In genomic region chr6:66943367-66944189, GRCm38 (mm10) we compare ENCODE assay signal across 14 mouse cellular contexts. TPM values are rescaled to one million over a fixed set of nuclear protein-coding genes. Genes with fewer than 3 reads are reported as not detected.
DNase-seq lines count a peak whose midpoint lies in the region; ATAC-seq and TF ChIP-seq lines count a peak whose summit lies in the region.
"Had no signal": no experiment of that assay in that cellular context is flagged by ENCODE, and none has a peak within 500 bp of the region (broad histone marks: within the 10 kb centered on the region; RNA-seq: fewer than 3 reads in every experiment).

No protein-coding gene starts in this region.

- H3K27me3 ChIP-seq in kidney, adult 2 months (replicated peaks; ENCODE audit: control insufficient read depth, insufficient read depth, low read length), result no peaks in the 10 kb centered on the region; the same call in 1 of the 2 replicates
- H3K27me3 ChIP-seq in embryonic facial prominence, embryonic 10.5 days (replicated peaks; ENCODE audit: low read depth, poor library complexity, severe bottlenecking), result no peaks in the 10 kb centered on the region
- H3K27me3 ChIP-seq in intestine, embryonic 16.5 days (replicated peaks; ENCODE audit: control insufficient read depth, insufficient read depth, low read length), result no peaks in the 10 kb centered on the region
- H3K27me3 ChIP-seq: embryonic facial prominence, embryonic 12.5 days; liver, embryonic 12.5 days had no signal

- no peaks in the 10 kb centered on the region for H3K36me3 ChIP-seq in kidney, adult 2 months (ENCODE audit: control insufficient read depth, insufficient read depth, low read length)
- H3K36me3 ChIP-seq in ES-E14 (ENCODE audit: control insufficient read depth, insufficient read depth, low read length, poor library complexity, severe bottlenecking), result no peaks in the 10 kb centered on the region
- no peaks in the 10 kb centered on the region for H3K36me3 ChIP-seq in embryonic facial prominence, embryonic 10.5 days (replicated peaks)
- no peaks in the 10 kb centered on the region for H3K36me3 ChIP-seq in intestine, embryonic 16.5 days (ENCODE audit: control insufficient read depth, insufficient read depth, low read length)
- H3K36me3 ChIP-seq: embryonic facial prominence, embryonic 12.5 days; liver, embryonic 12.5 days had no signal

- H3K9me3 ChIP-seq in ES-E14 (ENCODE audit: control insufficient read depth, insufficient read depth, low read depth, low read length), result no peaks in the 10 kb centered on the region
- H3K9me3 ChIP-seq in embryonic facial prominence, embryonic 10.5 days, result no peaks in the 10 kb centered on the region
- no peaks in the 10 kb centered on the region for H3K9me3 ChIP-seq in intestine, embryonic 16.5 days (ENCODE audit: control insufficient read depth, low read length)
- H3K9me3 ChIP-seq: embryonic facial prominence, embryonic 12.5 days; liver, embryonic 12.5 days had no signal

- 27% methylated on average over 6 of the region's 6 CpGs for WGBS in kidney, adult 2 months
- WGBS in embryonic facial prominence, embryonic 10.5 days, result 42% methylated on average over 6 of the region's 6 CpGs
- WGBS in intestine, embryonic 16.5 days, result 45% methylated on average over 6 of the region's 6 CpGs

- peaks cover 31% of the 10 kb centered on the region for H3K4me1 ChIP-seq in kidney, adult 2 months (ENCODE audit: control insufficient read depth, insufficient read depth, low read length)
- H3K4me1 ChIP-seq in ES-E14 (ENCODE audit: control insufficient read depth in 2 of 2, insufficient read depth in 2 of 2, low read length in 2 of 2, poor library complexity in 1 of 2), result peaks cover 0 to 7% of the 10 kb centered on the region in 2 experiments; a peak in 2 of 4 replicates
- peaks cover 22% of the 10 kb centered on the region for H3K4me1 ChIP-seq in embryonic facial prominence, embryonic 10.5 days
- peaks cover 21% of the 10 kb centered on the region for H3K4me1 ChIP-seq in intestine, embryonic 16.5 days (ENCODE audit: control insufficient read depth, insufficient read depth, low read length)

- no peak overlapping the region for H3K4me3 ChIP-seq in kidney, adult 2 months (ENCODE audit: insufficient read depth, low read depth, low read length)
- H3K4me3 ChIP-seq in ES-E14 (ENCODE audit: insufficient read depth in 1 of 2, low read depth in 1 of 2, low read length in 2 of 2, poor library complexity in 1 of 2, severe bottlenecking in 1 of 2), result no peak overlapping the region
- no peak overlapping the region for H3K4me3 ChIP-seq in embryonic facial prominence, embryonic 10.5 days
- no peak overlapping the region for H3K4me3 ChIP-seq in intestine, embryonic 16.5 days (ENCODE audit: low read length)
- H3K4me3 ChIP-seq: embryonic facial prominence, embryonic 12.5 days; left cerebral cortex, adult 2 months; liver, embryonic 12.5 days had no signal

- no peak overlapping the region for H3K4me2 ChIP-seq in intestine, embryonic 16.5 days (ENCODE audit: low read depth, low read length)
- H3K4me2 ChIP-seq: embryonic facial prominence, embryonic 12.5 days had no signal

- peak; percentile 33 for DNase-seq in kidney, adult 2 months
- no peak for DNase-seq in kidney, adult 8-10 months
- DNase-seq in ES-E14 (ENCODE audit: low read depth, low spot score), result no peak
- DNase-seq in embryonic facial prominence, embryonic 10.5 days (ENCODE audit: low spot score), result no peak
- no peak for DNase-seq in layer of hippocampus, adult 9-10 months (ENCODE audit: low spot score)
- no peak for DNase-seq in kidney, postnatal 14 days
- no peak for DNase-seq in adrenal gland, adult 2 months
- DNase-seq: gastrocnemius, postnatal 25 days; heart, postnatal 4 days; right cerebral cortex, postnatal 14 days had no signal

- ATAC-seq in intestine, embryonic 16.5 days, result 0 out of 2 replicates have a peak, but pooled peaks have one; percentile 14

- no peak for TF ChIP-seq CTCF in kidney, adult 2 months (conservative IDR thresholded peaks at IDR 0.05; ENCODE audit: insufficient read depth, insufficient read length, low read depth, low read length)

- no peak overlapping the region for H3K9ac ChIP-seq in ES-E14 (ENCODE audit: insufficient read depth, low read depth, low read length, poor library complexity, severe bottlenecking)
- no peak overlapping the region for H3K9ac ChIP-seq in intestine, embryonic 16.5 days (ENCODE audit: low read depth, low read length)
- H3K9ac ChIP-seq: embryonic facial prominence, embryonic 12.5 days; liver, embryonic 12.5 days had no signal

- peak overlapping the region; percentile 42; the same call in 1 of the 2 replicates for H3K27ac ChIP-seq in kidney, adult 2 months (ENCODE audit: insufficient read depth, low read depth, low read length)
- no peak overlapping the region for H3K27ac ChIP-seq in ES-E14 (ENCODE audit: insufficient read depth, low read depth, low read length, poor library complexity, severe bottlenecking)
- H3K27ac ChIP-seq in embryonic facial prominence, embryonic 10.5 days (replicated peaks), result 0 out of 2 replicates have a peak overlapping the region, but pooled peaks have one; percentile 4
- H3K27ac ChIP-seq in intestine, embryonic 16.5 days (ENCODE audit: low read length), result peak overlapping the region; percentile 61
- H3K27ac ChIP-seq: embryonic facial prominence, embryonic 12.5 days; left cerebral cortex, adult 2 months had no signal

- in situ Hi-C loops in ES-E14 (cut with MboI; ENCODE audit: low sequenced_read_pairs in 2 of 2, unreplicated experiment in 2 of 2), result no loop called here

- no peak for TF ChIP-seq POLR2A in kidney, adult 2 months (IDR thresholded peaks at IDR 0.05; ENCODE audit: low read depth, low read length)

TF ChIP-seq in ES-E14, 5 proteins besides CTCF, POLR2A, EP300 and RAD21:
- TF ChIP-seq ZNF384 (IDR thresholded peaks at IDR 0.05; ENCODE audit: low read depth, low read length), result peak; percentile 60; the same call in 1 of the 2 replicates
- no peak for TF ChIP-seq MAFK (IDR thresholded peaks at IDR 0.05; ENCODE audit: insufficient read depth, low read depth, low read length)

RNA-seq across cellular contexts. Expression of gene Gng12, which starts 47.4 kb away (rescaled TPM):
- polyA plus RNA-seq in kidney, adult 2 months (2012; rRNA removed), result 90.6 and 102 TPM in 2 replicates
- 5.8 and 14.3 TPM in 2 replicates for total RNA-seq in ES-E14 (2012; rRNA removed)
- polyA plus RNA-seq in embryonic facial prominence, embryonic 10.5 days (2016; fragmentation: Nextera tagmentation; extraction: Ambion mirVana), result 54.8 and 58.6 TPM in 2 replicates
- 165 and 186 TPM in 2 replicates for polyA plus RNA-seq in intestine, embryonic 16.5 days (2015; fragmentation: Nextera tagmentation; extraction: Ambion mirVana)
- total RNA-seq in adrenal gland, adult 2 months (2021), result 10 to 100 TPM; 62.0 to 88.4 TPM
- polyA plus RNA-seq in adrenal gland, adult 2 months (2012; rRNA removed), result 5.8 and 7.6 TPM in 2 replicates
